Mouse (Mus musculus) thymus, postnatal 14 days (tissue): ENCODE results near the gene Kpna1.
"Not testable (repeated sequence)": the region's sequence is repeated elsewhere in the genome, so short reads cannot be mapped to it uniquely, and the experiment has no call there.

Experiments
- DNase-seq: peaks from one replicate; pipeline ENCODE4 v3.0.0; 2021

The Kpna1 gene

DNA sequence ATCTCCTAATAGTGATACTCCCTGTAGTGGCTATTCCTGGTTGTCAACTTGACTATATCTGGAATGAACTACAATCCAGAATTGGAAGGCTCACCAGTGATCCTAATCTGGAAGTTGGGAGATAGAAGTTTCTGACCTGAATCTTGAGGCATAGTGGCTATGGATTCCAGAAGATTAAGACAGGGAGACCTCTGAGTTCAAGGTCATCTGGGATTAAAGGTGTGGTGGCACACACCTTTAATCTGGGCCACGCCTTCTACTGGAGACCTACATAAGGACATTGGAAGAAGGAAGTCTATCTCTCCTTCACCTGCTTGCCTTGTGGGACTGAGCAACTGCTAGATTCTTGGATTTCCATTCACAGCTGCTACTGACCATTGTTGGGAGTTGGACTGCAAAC is at the start of gene Kpna1:
Gene Kpna1 (plus strand): TSS at position 301 of the 400 bp plus-strand sequence.
- not testable (repeated sequence) for DNase-seq

DNA sequence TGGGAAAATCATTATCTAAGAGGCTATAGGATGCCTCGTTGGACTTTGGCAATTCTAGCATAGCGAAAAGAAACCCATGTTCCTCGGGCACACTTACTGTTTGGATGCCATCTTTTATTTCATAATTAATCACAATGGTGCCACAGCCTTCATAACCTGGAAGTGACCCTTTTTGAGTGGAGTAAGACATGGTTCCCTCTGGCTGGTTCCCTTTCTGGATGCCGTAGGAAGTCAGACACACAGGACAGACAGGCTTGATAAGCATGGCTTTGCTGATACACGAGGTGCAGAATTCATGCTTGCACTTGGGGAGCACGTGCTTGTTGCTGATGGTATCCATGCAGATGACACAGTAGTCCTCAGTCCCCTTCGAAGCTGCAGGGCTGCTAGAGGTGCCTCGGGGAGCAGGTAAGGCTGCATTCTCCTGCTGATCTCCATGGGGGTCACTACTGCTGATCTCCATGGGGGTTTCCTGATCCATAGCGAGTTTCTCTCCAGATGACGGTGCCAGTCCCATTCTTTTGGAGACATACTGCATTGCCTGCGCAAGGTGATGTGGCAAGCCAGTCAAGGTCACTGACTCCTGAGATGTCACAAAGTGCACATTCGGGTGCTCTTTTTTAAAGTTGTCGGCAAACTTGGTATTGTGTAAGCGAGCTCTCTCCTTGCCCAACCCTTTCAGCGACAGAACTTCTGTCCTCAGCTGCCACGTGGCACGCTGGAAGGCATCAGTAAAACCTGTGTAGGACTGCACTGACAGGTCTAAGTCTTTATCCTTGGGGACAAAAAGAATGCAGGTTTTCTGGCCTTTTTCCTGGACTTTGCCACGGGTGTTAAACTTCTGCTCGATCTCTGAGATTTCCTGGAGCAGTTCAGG is 46.1 kb upstream of the Kpna1 start:
- DNase-seq, result no peak

DNA sequence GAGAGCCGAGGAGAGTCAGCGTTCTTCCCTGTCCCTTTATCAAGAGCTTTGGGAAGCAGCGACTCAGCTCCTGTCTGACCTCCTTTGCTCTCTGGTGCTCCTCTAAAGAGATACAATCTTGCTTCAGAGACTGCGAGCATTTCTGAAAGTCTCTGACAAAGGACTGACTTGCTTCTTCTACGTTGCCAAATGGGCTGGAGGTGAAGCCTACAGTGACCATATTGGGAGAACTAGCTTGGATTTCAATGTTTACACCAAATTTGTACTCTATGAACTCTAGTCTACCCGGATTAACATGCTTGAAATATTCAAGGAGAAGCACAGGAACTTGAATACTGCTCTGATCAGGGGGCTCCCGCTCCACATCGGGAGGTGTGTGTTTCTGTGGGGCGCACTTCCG is 45.4 kb upstream of the Kpna1 start:
- DNase-seq, result no peak

DNA sequence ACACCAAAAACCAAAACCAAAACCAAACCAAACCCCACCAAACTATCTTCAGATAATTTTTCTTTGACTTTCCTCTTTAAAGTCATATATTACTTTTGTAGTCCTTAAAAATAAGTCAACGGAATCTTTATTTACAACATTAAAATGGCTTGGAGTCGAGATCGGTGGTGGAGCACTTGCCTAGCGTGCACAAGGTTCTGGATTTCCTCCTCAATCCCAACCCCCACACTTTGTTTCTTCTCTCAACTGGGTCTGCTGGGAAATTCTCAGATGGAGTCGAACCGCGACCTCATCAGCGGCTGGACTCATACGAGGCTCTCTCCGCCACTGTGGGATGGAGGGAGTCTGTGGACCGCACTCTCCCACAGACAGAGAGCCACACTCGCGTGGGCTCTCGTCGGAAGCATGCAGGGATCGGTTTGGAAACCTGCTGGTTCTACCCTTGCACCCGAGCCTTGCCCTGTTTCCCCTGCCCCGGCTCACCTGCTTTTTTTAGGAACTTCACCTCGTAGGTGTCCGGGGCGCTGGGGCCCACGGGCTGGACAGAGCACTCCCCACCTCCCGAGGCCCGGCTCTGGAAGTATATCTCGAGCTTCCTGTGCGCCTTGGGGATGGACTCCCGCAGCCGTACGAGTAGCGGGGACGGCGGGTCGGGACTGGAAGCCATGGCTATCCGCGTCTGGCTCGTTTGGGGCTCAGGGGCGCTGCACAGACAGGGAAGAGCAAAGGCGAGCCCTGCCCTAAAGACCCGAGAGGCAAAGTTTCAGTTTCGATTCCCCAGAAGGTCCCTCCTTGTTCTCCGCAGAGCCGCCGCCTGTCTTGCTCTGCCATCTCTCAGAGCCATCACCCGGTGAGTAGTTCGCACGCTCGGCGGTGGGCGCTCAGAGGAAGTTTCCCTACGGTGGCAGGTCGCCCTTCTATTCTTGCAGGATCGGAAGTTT is 40.1 kb upstream of the Kpna1 start, which contains the start of the genes Parp9 and Dtx3l:
Gene Parp9 (plus strand): TSS at position 260 of the 941 bp plus-strand sequence.
Gene Dtx3l (minus strand): TSS at position 941 of the 941 bp plus-strand sequence.
- DNase-seq, result peak; percentile 81

DNA sequence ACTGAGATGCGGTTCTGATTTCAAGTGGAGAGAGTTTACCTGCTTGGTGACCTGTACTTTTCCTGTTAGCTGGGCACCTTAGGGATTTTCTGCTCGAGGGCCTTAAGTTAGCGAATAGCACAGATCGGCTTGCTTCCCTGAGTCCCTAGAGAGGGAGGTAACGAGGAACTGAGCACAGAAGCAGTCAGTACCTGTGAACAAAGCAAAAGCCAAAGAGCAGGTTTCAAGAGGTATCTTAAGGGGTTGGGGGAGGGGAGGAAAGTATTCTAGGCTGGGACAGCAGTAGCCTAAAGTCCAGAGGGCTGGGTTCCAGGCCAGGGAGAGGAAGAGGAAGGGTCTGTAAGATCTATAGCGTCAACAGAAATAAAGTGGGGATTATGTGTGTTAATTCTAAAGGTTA is 39.3 kb upstream of the Kpna1 start:
- peak; percentile 50 for DNase-seq

DNA sequence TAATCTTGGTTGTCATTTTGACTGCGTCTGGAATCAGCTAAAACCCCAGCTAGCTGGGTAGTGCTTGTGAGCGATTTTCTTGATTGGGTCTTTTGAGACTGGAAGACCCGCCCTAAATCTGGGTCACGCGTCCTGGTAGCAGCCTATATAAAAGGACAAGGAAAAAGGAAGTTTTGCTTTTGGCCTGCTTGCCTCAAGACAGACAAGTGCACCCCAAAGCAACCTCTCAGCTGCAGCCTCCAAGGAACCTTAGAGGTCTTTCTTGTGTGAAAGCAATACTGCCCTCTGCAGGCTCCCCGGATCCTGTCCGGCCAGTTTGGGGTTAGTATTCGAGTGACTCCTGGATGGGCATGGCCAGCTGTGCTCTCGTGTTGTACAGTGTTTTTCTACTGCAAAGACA is 38.9 kb upstream of the Kpna1 start:
- peak; percentile 90 for DNase-seq

DNA sequence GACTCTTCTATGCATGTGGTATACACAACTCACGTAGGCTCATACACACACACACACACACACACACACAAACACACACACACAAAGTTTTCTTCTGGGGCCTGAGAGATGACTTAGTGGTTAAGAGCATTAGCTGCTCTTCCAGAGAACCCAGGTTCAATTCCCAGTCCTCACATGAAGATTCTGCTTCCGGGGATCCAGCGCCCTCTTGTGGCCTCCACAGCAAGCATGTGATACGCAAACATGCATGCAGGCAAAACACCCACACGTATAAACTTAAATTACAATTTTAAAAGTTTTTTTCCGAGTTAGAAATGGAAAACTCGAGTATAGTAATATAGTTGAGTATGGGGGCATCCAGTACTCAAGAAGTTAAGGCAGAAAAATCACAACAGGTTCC is 37.2 kb upstream of the Kpna1 start:
- DNase-seq, result peak; percentile 54

DNA sequence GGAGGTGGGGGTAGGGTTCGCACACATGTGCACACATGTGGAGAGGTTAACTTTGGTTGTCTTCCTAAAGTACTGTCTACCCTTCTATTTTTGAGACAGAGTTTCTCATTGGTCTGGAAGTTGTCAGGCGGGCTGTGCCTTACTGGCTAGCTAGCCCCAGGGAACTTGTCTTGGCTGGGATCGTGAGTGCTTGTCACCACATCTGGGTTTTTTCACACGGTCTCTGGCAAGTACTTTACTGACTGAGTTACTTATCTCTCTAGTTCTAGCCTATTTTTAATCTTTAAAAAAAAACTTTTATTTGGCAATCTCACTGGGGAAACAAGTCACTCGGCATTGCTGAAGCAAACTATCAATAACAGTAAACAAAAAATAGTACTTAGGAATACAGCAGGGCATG is 29.3 kb upstream of the Kpna1 start:
- no peak for DNase-seq

DNA sequence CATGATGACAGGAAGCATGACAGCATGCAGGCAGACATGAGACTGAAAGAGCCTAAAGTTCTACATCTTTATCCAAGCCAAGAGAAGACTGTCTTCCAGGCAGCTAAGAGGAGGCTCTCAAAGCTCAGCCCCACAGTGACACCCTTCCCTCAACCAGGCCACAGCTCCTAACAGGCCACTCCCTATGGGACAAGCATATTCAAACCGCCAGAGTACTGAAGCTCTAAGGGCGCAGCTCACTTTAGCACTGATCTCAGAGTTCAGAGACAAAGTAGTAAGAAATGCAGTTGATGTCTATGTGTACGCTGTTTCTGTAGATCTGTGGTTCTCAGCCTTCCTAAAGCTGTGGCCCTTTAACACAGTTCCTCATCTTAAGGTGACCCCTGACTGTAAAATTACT is 27.3 kb upstream of the Kpna1 start:
- DNase-seq, result no peak

DNA sequence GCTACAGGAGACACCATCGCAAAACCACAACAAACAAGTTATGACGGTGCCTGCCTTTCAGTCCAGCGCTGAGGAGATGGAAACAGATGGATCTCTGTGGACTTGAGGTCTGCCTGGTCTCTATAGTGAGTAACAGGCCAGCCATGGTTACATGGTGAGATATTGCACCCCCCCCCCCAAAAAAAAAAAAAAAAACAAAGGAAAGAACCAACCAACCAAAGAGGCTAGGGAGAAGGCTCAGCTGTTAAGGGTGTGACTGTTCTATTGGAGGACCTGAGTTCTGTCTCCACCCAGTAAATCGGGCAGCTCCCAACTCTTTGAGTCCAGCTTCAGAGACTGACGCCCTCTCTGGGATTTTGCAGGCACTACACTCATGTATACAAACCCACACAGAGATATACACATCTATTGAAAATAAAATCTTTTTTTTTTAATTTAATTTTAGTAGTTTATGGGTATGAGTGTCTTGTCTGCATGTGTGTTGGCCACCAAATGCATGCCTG is 25.9 kb upstream of the Kpna1 start:
- no peak for DNase-seq

DNA sequence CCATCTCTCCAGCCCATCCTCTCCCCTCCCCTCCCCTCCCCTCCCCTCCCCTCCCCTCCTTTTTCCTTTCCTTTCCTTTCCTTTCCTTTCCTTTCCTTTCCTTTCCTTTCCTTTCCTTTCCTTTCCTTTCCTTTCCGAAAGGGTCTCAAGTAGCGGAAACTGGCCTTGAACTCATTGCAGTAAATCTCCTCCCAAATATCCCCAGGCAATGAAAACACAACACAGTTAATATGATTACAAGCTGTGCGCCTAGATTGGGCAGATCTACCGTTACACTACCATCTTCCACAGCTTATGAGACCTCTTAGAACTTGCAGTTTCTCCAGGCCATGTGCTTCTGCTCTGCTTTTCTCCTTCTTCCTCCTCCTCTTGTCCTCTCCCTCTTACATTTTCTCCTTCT is 12.6 kb upstream of the Kpna1 start:
- DNase-seq, result not testable (repeated sequence)

DNA sequence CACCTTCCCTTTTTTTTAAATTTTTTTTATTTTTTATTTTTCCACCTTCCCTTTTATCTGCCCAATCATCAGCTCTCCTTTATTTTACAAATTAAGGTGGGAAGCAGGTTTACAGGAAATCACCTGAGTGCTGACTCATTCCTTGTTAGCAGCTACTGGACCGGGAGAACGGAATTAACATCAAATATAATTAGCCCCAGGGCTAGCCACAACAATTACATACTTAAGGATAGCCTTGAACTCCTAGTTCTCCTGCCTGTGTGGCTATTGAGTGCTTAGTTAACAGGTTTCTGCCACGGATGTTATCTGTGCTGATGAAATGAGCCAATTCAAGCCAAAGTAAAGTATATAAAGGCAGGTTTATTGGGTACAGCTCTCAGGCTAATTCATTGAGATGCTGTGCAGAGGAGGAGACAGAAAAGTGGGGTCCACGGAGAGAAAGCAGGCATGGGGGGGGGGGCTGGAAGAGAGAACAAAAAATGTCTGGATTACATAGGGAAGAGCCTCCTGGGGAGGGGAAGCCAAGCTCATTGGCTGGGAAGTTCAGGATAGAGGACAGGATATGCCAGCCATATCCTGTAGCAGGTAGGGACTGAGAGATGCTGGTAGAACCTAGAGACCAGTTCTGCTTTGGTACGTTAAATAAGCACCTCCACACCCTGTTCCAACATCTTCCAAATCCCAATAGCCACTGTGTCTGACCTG is 12.0 kb upstream of the Kpna1 start:
- no peak for DNase-seq

DNA sequence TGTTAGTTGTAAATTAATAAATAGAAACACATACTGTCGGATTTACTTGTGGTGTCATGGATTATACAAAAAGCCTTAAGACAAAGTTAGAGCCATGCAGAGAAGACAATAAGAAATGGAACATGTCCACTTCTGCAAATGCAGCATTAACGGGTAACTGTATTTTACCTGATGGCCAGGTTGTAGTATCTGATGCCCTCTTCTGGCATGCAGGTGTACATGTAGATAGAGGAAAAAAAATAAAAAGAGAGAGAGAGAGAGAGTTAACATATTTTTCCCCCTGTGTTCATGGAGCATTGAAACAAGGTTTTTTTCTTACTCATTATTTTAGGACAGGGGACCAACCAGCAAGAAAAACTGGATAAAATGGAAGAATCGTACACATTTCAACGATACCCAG is 11.2 kb upstream of the Kpna1 start:
- no peak for DNase-seq

DNA sequence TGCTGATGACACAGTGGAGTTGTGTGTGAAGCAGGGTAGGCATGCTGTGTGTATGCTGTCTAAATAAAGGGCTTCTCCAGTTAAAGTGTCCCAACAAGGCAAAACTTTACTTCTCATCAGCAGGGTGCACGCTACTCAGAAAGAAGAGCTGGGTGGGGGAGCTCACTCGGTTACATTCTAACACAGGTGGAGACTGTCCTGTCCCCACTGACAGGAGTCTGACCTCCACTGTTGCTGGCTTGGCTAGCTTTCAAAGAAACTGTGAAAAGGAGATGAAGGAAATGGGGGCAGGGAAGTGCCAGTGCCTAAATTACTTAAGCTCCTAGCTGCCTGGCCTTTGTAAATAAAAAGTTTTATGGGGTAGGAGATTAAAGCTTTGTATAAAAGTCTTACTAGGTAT is 10.4 kb upstream of the Kpna1 start:
- no peak for DNase-seq

DNA sequence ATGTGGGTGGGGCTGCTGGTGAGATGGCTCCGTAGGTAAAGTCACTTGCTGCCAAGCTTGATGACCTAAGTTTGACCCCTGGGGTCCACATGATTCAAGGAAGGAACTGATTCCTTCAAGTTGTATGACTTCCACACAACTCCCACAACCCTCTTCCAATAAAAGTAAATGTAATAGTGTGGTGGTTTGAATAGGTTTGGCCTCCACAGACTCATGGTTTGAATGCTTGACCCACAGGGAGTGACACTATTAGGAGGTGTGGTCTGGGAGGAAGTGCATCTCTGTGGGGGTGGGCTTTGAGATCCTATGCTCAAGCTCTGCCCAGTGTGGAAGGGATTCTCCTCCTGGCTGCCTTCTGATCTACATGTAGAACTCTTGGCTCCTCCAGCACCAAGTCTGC is 4.5 kb upstream of the Kpna1 start:
- DNase-seq, result no peak

DNA sequence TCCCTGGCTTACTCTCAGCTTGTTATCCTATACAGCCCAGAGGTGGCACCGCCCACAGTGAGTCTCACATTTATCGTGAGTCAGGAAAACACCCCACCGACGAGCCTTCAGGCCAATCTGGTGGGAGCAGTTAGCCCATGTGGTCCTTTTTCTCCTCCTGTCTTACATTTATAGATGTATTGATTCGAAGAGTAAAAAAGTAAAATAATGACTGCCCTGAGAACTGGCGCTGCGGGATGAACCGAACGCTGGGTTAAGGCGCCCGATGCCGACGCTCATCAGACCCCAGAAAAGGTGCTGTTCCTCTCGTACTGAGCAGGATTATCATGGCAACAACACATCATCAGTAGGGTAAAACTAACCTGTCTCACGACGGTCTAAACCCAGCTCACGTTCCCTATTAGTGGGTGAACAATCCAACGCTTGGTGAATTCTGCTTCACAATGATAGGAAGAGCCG is 2.8 kb downstream of the Kpna1 start:
- peak; percentile 100 for DNase-seq

DNA sequence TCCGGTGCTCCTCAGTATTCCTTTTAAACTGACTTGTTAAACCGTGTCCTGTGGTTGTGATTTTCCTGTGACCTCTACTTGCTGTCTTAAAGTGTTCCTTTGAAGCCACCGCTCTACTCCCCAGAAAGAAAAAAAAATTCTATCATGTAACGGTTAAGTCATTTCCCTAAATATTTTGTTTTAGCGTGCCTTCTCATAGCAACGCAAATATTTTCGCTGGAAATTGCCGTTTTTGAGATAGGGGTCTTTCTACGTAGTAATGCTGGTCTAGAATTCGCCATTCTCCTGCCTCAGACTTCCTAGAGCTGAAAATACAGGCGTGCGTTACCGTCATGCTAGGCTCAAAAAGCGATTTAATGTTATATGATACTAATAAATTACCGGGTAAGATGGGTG is 4.0 kb downstream of the Kpna1 start:
- DNase-seq, result no peak

DNA sequence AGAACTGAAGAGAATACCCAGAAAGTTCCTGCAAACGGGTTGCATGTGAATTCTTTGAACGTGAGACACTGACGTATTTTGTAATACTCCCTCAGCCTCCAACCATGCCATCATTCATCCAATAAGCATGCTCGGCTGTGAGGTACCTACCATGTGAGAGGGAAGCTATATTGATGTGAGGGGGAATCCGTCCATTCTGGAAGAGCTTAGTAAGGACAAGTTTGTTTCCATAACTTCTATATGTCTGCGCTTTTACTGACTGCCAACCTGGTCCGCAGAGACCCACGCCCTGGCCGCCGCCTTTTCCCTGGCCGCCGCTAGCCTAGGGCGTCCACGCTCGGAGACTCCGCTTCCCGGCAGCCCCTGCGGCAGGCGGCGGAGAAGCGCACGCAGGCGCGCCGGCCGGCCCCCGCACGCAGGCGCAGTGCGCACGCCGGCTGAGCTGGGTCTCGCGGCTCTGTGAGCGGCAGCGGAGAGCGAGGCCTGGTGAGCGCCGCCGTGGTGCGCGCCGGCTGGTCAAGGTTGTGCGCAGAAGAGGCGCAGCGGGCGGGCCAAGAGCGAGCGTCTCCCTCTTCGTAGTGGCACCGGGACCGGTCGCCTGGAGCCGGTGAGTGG is 4.5 kb downstream of the Kpna1 start:
- peak; percentile 92 for DNase-seq

DNA sequence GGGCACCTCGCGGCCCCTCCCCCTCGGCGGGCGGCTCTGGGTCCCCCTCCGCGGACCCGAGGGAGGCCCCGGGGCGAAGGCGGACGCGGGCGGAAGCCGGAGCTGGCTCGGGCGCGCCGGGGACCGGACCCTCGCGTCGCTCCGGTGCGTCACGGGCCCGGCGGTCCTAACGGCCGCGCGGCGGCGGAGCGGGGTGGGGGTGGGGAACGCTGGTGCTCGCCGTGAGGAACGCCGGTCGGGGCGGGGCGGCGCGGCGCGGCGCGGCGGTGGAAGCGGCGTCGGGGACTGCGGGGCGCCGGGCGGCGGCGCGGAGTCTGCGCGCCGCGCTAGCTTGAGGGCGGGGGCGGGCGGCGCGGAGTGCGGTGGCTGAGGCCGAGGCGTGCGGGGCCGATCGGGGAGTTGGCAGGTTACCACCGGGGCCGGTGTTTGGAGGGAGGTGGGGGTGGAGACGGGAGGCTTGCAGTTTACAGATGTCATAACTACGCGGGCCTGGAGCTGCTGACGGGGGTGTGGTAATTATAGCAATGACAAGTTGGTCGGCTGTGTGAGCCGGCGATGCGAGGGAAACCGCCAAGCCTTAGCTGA is 5.1 kb downstream of the Kpna1 start:
- peak; percentile 73 for DNase-seq

DNA sequence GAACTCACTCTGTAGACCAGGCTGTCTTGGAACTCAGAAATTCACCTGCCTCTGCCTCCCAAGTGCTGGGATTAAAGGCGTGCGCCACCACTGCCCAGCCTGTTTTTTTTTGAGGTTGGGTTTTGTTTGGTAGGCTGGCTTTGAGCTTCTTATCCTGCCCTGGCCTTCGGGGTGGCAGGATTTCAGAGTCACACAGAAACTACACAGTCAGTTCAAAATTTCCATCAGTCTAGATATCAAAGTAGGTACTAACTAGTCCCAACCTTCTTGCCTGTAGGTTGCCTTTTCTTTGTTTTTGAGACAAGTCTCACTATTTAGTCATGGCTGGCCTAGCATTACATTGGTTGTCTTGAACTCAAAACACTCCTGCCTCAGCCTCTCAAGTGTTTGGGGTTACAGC is 5.9 kb downstream of the Kpna1 start:
- DNase-seq, result no peak

DNA sequence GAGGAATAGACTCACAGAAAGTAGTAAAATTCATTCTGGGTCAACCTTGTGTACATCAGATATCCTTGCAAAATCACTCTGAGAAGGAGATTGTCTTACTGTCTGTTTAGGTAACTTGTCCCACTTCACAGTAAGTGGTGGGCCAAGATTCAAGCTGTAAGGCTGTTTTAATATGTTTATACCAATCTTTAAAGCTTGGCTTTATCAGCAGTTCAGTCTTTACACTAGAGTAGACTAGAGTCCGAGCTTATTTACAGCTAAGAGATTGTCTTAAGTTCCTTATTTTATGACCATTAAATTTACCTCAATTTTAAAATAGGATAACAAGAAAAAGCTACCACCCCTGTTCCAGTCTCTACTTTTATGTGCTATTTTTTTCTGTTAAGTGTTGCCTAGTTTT is 9.4 kb downstream of the Kpna1 start:
- no peak for DNase-seq

DNA sequence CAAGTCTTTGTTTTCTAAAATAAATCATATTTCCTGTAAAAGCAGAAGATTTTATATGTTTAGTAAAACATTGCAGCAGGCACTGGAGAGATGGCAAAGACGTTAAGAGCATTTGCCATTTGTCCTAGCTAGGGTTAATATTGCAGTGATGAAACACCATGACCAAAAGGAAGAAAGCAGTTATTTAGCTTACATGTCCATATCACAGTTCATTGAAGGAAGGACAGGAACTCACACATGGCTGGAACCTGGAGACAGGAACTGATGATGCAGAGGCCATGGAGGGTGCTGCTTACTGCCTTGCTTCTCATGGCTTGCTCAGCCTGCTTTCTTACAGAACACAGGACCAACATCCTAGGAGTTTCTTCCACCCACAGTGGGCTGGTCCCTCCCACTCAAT is 13.8 kb downstream of the Kpna1 start:
- no peak for DNase-seq
